Mouse (Mus musculus) midbrain, postnatal 0 days (tissue): ENCODE measurements at regions not wholly inside any gene's neighbourhood (a gene's known extent, or its start where the extent isn't known, plus 50 kb on each side); places are given as distances from the start of the nearest gene placed in this dataset.

Experiments
- ATAC-seq: fragments of 200-750 bp; cut with Nextera tagmentation; 2 replicates; pipeline ENCODE4 v1.8.0; 2017; ENCODE audit warnings: moderate number of reproducible peaks, mild to moderate bottlenecking, moderate TSS enrichment, moderate library complexity; ENCODE audit not compliant: low FRiP score
- DNase-seq: peaks from one replicate; pipeline ENCODE4 v3.0.0-alpha.2; 2015; ENCODE audit warnings: low spot score
- H3K27ac ChIP-seq: fragments of 300-500 bp; sonication (generic); 2 replicates; pipeline ENCODE4 v1.5.1; 2014; ENCODE audit warnings: low read depth, mild to moderate bottlenecking, low read length, mixed read lengths
- H3K27me3 ChIP-seq: fragments of 300-500 bp; sonication (generic); 2 replicates; pipeline ENCODE4 v1.6.1; 2014; ENCODE audit warnings: low read length, control low read depth, mixed read lengths; ENCODE audit not compliant: insufficient read depth
- H3K36me3 ChIP-seq: fragments of 300-500 bp; sonication (generic); 2 replicates; pipeline ENCODE4 v1.6.1; 2014; ENCODE audit warnings: low read length, control low read depth, mixed read lengths; ENCODE audit not compliant: insufficient read depth
- H3K4me1 ChIP-seq: fragments of 300-500 bp; sonication (generic); 2 replicates; pipeline ENCODE4 v1.6.1; 2014; ENCODE audit warnings: mild to moderate bottlenecking, control low read depth, antibody characterized with exemption, low read length, mixed read lengths; ENCODE audit not compliant: insufficient read depth
- H3K4me2 ChIP-seq: fragments of 300-500 bp; sonication (generic); 2 replicates; pipeline ENCODE4 v1.6.1; 2014; ENCODE audit warnings: low read depth, mild to moderate bottlenecking, low read length, mixed read lengths; ENCODE audit not compliant: poor library complexity, severe bottlenecking
- H3K4me3 ChIP-seq: fragments of 300-500 bp; sonication (generic); 2 replicates; pipeline ENCODE4 v1.5.1; 2014; ENCODE audit warnings: low read depth, mild to moderate bottlenecking, low read length, moderate library complexity
- H3K9ac ChIP-seq: fragments of 300-500 bp; sonication (generic); replicated peaks from 2 replicates; pipeline ENCODE4 v1.6.1; 2014; ENCODE audit warnings: mild to moderate bottlenecking, low read length, moderate library complexity, mixed read lengths; ENCODE audit not compliant: poor library complexity, severe bottlenecking
- H3K9me3 ChIP-seq: fragments of 300-500 bp; sonication (generic); 2 replicates; pipeline ENCODE4 v1.6.1; 2016; ENCODE audit warnings: low read length, control low read depth
- CTCF ChIP-seq: IDR thresholded peaks from 2 replicates; pipeline ENCODE4 v1.5.1; 2016; ENCODE audit warnings: antibody characterized with exemption, mild to moderate bottlenecking
- WGBS: fragments of 180-500 bp; shearing (Covaris S2); extraction: QIAGEN DNeasy Blood & Tissue Kit; methylation state at CpG from one replicate; pipeline ENCODE4 v1.1.7; 2014; 5-methylcytosine and 5-hydroxymethylcytosine counted together

DNA sequence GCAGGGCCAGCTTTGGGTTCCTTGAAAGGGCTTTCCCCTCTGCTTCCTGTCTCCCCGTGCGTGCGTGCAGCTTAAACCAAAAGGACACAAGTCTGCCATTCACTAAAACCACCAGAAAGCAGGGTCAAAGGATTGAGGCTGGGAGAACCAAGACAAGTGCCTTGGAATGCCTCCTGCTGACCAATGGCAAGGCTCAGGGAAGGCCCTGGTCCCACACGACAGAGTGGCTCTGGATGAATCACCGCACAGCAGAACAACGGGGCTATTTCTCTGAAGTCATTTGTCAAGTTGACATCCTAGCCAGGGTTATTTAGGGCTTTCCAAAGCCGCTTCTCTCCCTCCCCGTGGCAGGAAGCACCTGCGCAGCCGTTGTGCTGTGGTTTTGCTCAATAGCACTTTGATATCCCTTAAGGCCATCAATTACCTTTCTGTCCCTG lies 131.3 kb upstream of the Serp2 start:
- H3K9ac ChIP-seq: no peak overlapping the region
- no peak for TF ChIP-seq CTCF
- H3K4me3 ChIP-seq: no peak overlapping the region
- H3K4me2 ChIP-seq: no peak overlapping the region
- peak; percentile 66 for DNase-seq
- ATAC-seq: no peak
- no peak overlapping the region for H3K27ac ChIP-seq
- WGBS: 35% methylated on average over 10 of the region's 10 CpGs
- H3K9me3 ChIP-seq: no peaks in the 10 kb centered on the region
- no peaks in the 10 kb centered on the region for H3K27me3 ChIP-seq
- no peaks in the 10 kb centered on the region for H3K36me3 ChIP-seq
- peaks cover 17% of the 10 kb centered on the region; the same call in 1 of the 2 replicates for H3K4me1 ChIP-seq

DNA sequence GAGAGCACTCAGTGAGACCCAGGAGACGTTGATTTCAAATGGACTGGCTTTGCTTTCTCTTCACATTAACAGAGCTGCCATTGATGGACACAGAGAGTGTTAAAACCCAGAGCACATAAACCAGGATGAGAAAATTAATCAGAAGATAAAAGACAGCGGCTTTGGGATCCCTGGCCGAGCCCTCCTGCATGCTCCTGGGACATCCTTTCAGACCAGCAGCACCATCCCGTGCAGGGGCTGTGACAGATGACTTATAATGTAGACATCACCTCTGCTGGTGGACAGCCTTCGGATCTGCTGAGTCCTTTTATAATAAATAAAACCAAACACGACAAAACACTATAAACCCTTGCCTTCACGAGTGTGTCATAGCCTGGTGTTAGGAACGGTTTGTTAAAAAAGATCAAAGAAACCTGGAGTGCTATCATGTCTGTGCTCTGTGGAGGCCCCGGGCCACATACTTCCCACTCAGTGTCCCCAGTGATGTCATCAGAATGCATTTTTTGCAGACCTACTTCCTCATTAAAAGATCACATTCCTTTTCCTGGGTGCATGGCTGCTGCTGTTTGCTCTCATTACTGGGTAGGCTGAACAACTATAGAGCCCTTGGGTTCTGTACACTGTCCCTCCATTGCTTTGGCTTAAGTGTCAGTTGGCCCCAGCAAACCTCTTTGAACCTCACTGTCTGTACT lies 130.2 kb upstream of the Serp2 start:
- TF ChIP-seq CTCF: no peak
- Histone ChIP-seq H3K9ac (no peak overlapping the region), H3K27me3 (no peaks in the 10 kb centered on the region), H3K36me3 (no peaks in the 10 kb centered on the region), H3K4me2 (no peak overlapping the region), H3K27ac (no peak overlapping the region; the same call in 1 of the 2 replicates), H3K9me3 (no peaks in the 10 kb centered on the region), H3K4me3 (no peak overlapping the region), H3K4me1 (peaks cover 17% of the 10 kb centered on the region; the same call in 1 of the 2 replicates)
- no peak for DNase-seq
- WGBS: 17% methylated on average over 9 of the region's 9 CpGs
- ATAC-seq: no peak

DNA sequence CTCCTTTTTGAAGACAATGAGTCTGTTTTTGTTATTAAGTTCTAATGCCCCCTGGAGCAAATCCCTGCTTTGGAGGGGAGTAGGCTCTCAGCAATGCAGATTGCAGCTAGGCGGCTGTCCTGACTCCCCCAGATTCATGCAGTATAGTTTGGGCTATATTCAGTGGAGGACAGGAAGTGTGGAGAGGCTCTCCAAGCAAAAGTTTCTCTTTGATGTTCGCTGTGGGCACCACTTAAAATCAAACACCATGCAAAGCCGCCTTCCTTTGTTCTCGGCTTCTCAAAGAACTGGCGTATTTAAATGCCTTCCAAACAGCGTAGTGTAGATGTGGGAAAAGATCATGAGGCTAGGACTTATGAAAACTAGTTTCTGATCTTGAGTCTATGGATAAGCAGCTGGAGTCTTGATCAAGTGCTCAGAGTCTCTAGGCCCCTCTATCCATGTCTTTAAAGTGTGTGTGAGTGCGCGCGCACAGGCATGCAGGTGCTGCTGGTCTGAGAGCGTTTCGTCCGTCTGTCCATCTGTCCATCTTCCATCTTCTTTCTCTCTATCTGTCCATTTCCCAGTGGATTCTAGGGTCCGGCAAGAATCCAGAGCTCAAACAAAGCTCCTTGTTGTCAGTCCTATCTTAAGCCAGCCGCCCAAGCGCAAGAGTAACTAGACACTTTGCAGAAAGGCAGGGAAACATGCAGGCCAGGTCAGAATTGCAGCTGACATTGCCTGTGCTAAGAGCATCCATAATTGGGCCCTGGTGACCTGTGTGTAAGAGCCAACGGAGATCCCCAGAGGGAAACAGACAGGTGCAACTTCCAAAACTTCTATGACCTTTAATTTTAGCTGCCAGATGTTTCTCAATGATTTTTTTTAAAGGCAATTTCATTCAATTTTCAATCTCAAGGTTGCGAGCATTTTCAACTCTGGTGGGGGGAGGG lies 129.4 kb upstream of the Serp2 start:
- no peaks in the 10 kb centered on the region for H3K9me3 ChIP-seq
- TF ChIP-seq CTCF: peak; percentile 20
- no peak overlapping the region for H3K9ac ChIP-seq
- H3K4me3 ChIP-seq: no peak overlapping the region
- H3K36me3 ChIP-seq: no peaks in the 10 kb centered on the region
- ATAC-seq (no peak), DNase-seq (no peak)
- WGBS: 37% methylated on average over 17 of the region's 17 CpGs
- no peak overlapping the region for H3K27ac ChIP-seq
- H3K4me2 ChIP-seq: no peak overlapping the region
- no peaks in the 10 kb centered on the region for H3K27me3 ChIP-seq
- H3K4me1 ChIP-seq: peaks cover 17% of the 10 kb centered on the region; the same call in 1 of the 2 replicates

DNA sequence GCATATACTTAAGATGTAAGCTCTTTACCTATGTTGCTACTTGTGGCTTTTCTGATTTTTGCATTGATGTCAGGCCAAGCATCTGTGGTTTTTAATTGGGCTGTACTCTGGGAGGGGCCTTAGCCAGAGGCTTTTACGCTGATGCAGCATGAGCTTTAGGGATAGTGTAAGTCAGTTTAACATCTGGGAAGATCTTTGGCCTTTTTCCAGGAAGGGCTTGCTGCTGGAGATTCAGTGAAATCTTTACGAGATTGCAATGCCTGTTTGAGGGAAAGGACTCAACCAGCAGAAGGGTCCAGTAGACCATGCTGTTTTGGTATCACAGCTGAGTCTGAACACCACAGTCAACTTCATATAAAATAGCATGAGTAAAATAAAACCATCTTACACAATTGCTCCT lies 127.6 kb upstream of the Serp2 start:
- no peak overlapping the region for H3K27ac ChIP-seq
- ATAC-seq (no peak), DNase-seq (no peak)
- H3K27me3 ChIP-seq: no peaks in the 10 kb centered on the region
- peaks cover 17% of the 10 kb centered on the region; the same call in 1 of the 2 replicates for H3K4me1 ChIP-seq
- H3K9me3 ChIP-seq: no peaks in the 10 kb centered on the region
- H3K4me3 ChIP-seq: no peak overlapping the region
- TF ChIP-seq CTCF: no peak
- H3K9ac ChIP-seq: no peak overlapping the region
- no peaks in the 10 kb centered on the region for H3K36me3 ChIP-seq
- WGBS: 68% methylated on average over 2 of the region's 2 CpGs
- no peak overlapping the region for H3K4me2 ChIP-seq

DNA sequence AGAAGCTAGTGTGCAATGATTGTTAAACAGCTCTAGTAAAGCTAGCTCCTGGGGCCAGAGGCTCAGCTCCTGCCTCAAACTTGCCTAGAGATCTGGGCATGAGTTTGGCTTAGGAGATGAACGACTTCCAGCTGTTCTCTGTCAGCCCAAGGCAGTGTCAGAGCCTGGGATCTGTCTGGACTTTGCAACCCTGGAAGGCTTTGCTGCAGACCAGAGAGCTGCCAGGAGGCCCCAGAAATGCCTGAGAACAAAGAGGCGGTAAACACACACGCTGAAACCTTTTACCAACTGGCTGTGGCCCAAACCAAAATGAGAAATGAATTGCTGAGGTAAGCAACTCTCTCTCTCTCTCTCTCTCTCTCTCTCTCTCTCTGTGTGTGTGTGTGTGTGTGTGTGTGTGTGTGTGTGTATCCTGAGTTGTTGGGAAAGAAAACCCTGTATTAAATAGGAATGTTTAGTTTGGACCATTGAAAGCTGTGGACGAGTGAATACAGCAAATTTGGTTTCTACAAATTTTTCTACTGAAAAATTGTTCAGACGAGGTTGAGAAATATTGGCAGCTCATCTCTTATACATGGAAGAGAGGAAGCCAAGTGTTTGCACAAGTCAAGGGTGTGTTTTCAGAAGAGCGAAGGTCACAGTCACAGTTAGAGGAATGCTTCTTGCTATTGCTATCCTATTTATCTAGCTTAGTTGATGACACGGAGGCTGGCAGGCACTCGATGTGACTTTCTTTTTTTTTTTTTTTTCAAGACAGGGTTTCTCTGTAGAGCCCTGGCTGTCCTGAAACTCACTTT lies 125.1 kb upstream of the Serp2 start:
- 56% methylated on average over 8 of the region's 8 CpGs for WGBS
- Histone ChIP-seq H3K9me3 (no peaks in the 10 kb centered on the region), H3K9ac (no peak overlapping the region), H3K27ac (0 out of 2 replicates have a peak overlapping the region, but pooled peaks have one; percentile 38), H3K27me3 (no peaks in the 10 kb centered on the region), H3K4me1 (peaks cover 12% of the 10 kb centered on the region; the same call in 1 of the 2 replicates), H3K36me3 (no peaks in the 10 kb centered on the region), H3K4me2 (no peak overlapping the region), H3K4me3 (no peak overlapping the region)
- ATAC-seq: no peak
- DNase-seq: peak; percentile 50
- no peak for TF ChIP-seq CTCF
